ENCODE assay signal across 14 mouse cellular contexts in the genomic region with DNA sequence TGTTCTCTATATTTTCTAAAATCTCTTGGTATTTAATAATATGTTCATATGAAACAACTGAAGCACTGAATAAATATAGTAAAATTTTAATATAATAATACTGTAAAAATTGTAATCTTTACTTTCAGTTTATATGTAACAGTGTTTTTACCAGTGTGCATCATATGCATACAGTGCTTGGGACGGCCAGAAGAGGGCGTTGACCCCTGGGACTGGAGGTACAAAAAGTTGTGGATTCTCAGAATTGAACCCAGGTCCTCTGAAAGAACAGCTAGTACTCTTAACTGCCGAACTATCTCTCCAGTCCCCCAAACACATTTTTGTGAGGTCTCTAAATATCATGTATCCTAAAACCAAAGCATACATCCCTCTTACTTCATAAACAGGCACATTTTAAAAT.
"Had no signal": no experiment of that assay in that cellular context is flagged by ENCODE, and none has a peak within 500 bp of the region (broad histone marks: within the 10 kb centered on the region; RNA-seq: fewer than 3 reads in every experiment).

No protein-coding gene starts in this region.

- H3K9ac ChIP-seq: intestine, embryonic 15.5 days; kidney, embryonic 15.5 days; liver, embryonic 13.5 days had no signal

- DNase-seq: kidney, adult 2 months; kidney, postnatal 14 days; left cerebral cortex, postnatal 4 days; liver, embryonic 13.5 days; lung, adult 2 months; lung, postnatal 10 days; thymus, adult 18-20 months; thymus, postnatal 36 days had no signal

- H3K27ac ChIP-seq: intestine, embryonic 15.5 days; kidney, embryonic 15.5 days; liver, embryonic 13.5 days; macrophage had no signal

- H3K4me3 ChIP-seq: intestine, embryonic 15.5 days; kidney, embryonic 15.5 days; liver, embryonic 13.5 days; megakaryocyte, embryonic 14.5 days had no signal

- H3K9me3 ChIP-seq: intestine, embryonic 15.5 days; kidney, embryonic 15.5 days; liver, embryonic 13.5 days; megakaryocyte, embryonic 14.5 days had no signal

- H3K27me3 ChIP-seq: intestine, embryonic 15.5 days; kidney, embryonic 15.5 days; liver, embryonic 13.5 days; megakaryocyte, embryonic 14.5 days had no signal

- H3K4me1 ChIP-seq: intestine, embryonic 15.5 days; liver, embryonic 13.5 days; megakaryocyte, embryonic 14.5 days had no signal

- H3K4me2 ChIP-seq: intestine, embryonic 15.5 days; kidney, embryonic 15.5 days; liver, embryonic 13.5 days; midbrain, embryonic 11.5 days had no signal

- ATAC-seq: intestine, embryonic 15.5 days; midbrain, embryonic 16.5 days had no signal

- H3K36me3 ChIP-seq: intestine, embryonic 15.5 days; kidney, embryonic 15.5 days; liver, embryonic 13.5 days had no signal
